ENCODE assay signal across 9 mouse cellular contexts in the genomic region with DNA sequence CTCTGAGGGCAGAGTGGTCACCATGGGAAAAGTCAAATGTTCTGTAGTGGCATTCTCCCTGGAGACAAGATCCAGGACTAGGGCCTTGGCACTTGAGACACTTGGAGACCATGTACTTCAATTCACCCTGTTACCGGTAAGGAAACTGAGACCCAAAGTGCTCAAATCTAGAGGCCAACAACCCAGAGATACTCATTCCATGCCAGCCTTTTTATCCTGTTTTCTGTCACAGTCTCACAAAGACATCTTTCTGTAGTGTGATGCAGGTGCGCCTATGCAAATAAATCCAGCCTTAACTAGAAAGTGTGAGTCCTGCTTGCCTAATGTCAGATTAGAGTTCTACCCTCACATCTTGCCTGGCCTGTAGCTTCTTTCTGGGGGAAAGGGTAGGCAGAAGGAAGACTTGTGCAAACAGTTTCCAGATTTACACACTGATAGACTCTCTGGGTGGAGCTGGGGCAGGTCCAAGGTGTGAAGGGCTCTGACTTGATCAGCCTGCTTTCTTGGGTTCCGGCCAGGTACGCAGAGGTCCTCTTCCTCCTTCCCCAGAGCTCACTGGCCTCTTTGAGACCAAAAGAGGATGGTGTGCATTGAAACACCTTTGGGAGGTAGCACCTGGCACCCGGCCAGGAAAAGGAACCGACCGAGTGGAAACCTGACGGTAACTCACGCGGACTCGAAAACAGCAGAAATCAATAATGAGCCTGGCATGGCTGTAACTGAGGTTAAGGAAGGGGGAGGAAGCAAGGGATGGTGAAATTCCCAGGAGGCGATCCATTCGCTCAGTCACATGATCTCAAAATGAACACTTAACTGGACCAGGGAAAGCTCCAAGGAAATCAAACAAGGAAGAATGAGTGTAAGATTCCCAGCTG. TPM values are rescaled to one million over a fixed set of nuclear protein-coding genes. Genes with fewer than 3 reads are reported as not detected.
DNase-seq lines count a peak whose midpoint lies in the region; ATAC-seq lines count a peak whose summit lies in the region.
"Had no signal": no experiment of that assay in that cellular context is flagged by ENCODE, and none has a peak within 500 bp of the region (broad histone marks: within the 10 kb centered on the region; RNA-seq: fewer than 3 reads in every experiment).

No protein-coding gene starts in this region.

- H3K9ac ChIP-seq in liver, embryonic 12.5 days = no peak overlapping the region
- H3K9ac ChIP-seq in stomach, embryonic 15.5 days = no peak overlapping the region
- H3K9ac ChIP-seq: hindbrain, embryonic 15.5 days had no signal

- WGBS in liver, embryonic 12.5 days (ENCODE audit: insufficient replicate concordance) = 65% methylated on average over 13 of the region's 13 CpGs
- WGBS in stomach, embryonic 15.5 days = 45% methylated on average over 13 of the region's 13 CpGs

- H3K27me3 ChIP-seq in liver, embryonic 12.5 days (replicated peaks) = 0 out of 2 replicates have a peak, but pooled peaks cover 12% of the 10 kb centered on the region
- H3K27me3 ChIP-seq in stomach, embryonic 15.5 days (replicated peaks) = no peaks in the 10 kb centered on the region
- H3K27me3 ChIP-seq: hindbrain, embryonic 15.5 days had no signal

- no peaks in the 10 kb centered on the region for H3K36me3 ChIP-seq in liver, embryonic 12.5 days
- no peaks in the 10 kb centered on the region for H3K36me3 ChIP-seq in stomach, embryonic 15.5 days
- H3K36me3 ChIP-seq: hindbrain, embryonic 15.5 days had no signal

- no peak overlapping the region for H3K4me3 ChIP-seq in liver, embryonic 12.5 days
- H3K4me3 ChIP-seq in stomach, embryonic 15.5 days (replicated peaks) = peak overlapping the region; percentile 21; the same call in 1 of the 2 replicates
- H3K4me3 ChIP-seq: hindbrain, embryonic 15.5 days had no signal

- no peak overlapping the region for H3K27ac ChIP-seq in liver, embryonic 12.5 days
- H3K27ac ChIP-seq in stomach, embryonic 15.5 days = peak overlapping the region; percentile 72
- H3K27ac ChIP-seq: hindbrain, embryonic 15.5 days had no signal

- intact Hi-C loops in gastrocnemius, postnatal 36 days (cut with DNase I) = no loop called here
- intact Hi-C loops in left cerebral cortex, postnatal 25 days (cut with DNase I) = no loop called here

- DNase-seq in gastrocnemius, adult 18-20 months (ENCODE audit: low spot score) = peak; percentile 19
- DNase-seq in gastrocnemius, postnatal 36 days = no peak
- peak; percentile 60 to 65 for DNase-seq in cerebellum, postnatal 36 days
- DNase-seq in spleen, postnatal 14 days (ENCODE audit: low spot score in 2 of 2) = no peak
- DNase-seq in thymus, postnatal 0 days (ENCODE audit: low spot score) = no peak
- DNase-seq in left cerebral cortex, postnatal 25 days (ENCODE audit: low spot score in 2 of 2) = no peak

- no peak for ATAC-seq in liver, embryonic 12.5 days
- peak; percentile 76 for ATAC-seq in stomach, embryonic 15.5 days (ENCODE audit: insufficient read depth, low FRiP score, low read depth)

- H3K9me3 ChIP-seq in liver, embryonic 12.5 days (replicated peaks) = no peaks in the 10 kb centered on the region
- no peaks in the 10 kb centered on the region for H3K9me3 ChIP-seq in stomach, embryonic 15.5 days
- H3K9me3 ChIP-seq: hindbrain, embryonic 15.5 days had no signal

- peaks cover 17% of the 10 kb centered on the region; the same call in 1 of the 2 replicates for H3K4me1 ChIP-seq in liver, embryonic 12.5 days
- peaks cover 9% of the 10 kb centered on the region; the same call in 1 of the 2 replicates for H3K4me1 ChIP-seq in stomach, embryonic 15.5 days

- H3K4me2 ChIP-seq in liver, embryonic 12.5 days = peak overlapping the region; percentile 26
- H3K4me2 ChIP-seq in stomach, embryonic 15.5 days = peak overlapping the region; percentile 46
- H3K4me2 ChIP-seq: hindbrain, embryonic 15.5 days had no signal

RNA-seq across cellular contexts. Expression of a gene that starts 13.2 kb away (rescaled TPM):
- 10 to 100 TPM; 10.1 to 11.0 TPM for total RNA-seq in gastrocnemius, adult 18-20 months (2021)
- total RNA-seq in gastrocnemius, postnatal 36 days (2021) = 10 to 100 TPM; 13.2 to 15.4 TPM
- polyA plus RNA-seq in liver, embryonic 12.5 days (2016; fragmentation: Nextera tagmentation; extraction: Ambion mirVana) = 20.3 and 21.3 TPM in 2 replicates
- 60.9 and 64.6 TPM in 2 replicates for polyA plus RNA-seq in stomach, embryonic 15.5 days (2015; fragmentation: Nextera tagmentation; extraction: Ambion mirVana)
- polyA plus RNA-seq in thymus, postnatal 0 days (2015; fragmentation: Nextera tagmentation; extraction: Ambion mirVana) = 154 and 168 TPM in 2 replicates
- 10 to 100 TPM; 30.5 to 30.8 TPM for total RNA-seq in left cerebral cortex, postnatal 25 days (2021)

Comparison
In these comparisons a context has a peak if more than half of its experiments do, and no peak if none do; other contexts are left out.
1. DNase-seq: peak in gastrocnemius, adult 18-20 months (single experiment) and cerebellum, postnatal 36 days (2 of 2); none in gastrocnemius, postnatal 36 days (0 of 2), spleen, postnatal 14 days (0 of 2), thymus, postnatal 0 days (single experiment) and left cerebral cortex, postnatal 25 days (0 of 2).